Mouse (Mus musculus) liver, adult (tissue): ENCODE measurements around the gene Cyp17a1.
A peak's percentile ranks its signal among the peaks of the same experiment; 100 is the strongest.

Experiments
- GATA4 ChIP-seq: IDR thresholded peaks from 2 replicates; pipeline ENCODE4 v1.6.1; 2014; ENCODE audit warnings: mild to moderate bottlenecking, low read length; ENCODE audit not compliant: insufficient replicate concordance

Gene Cyp17a1

GRCm38 (mm10) chr19:46657339-46658020, 15.5 kb downstream of the Cyp17a1 start:
- no peak for TF ChIP-seq GATA4

GRCm38 (mm10) chr19:46656151-46656840, 16.7 kb downstream of the Cyp17a1 start:
- no peak for TF ChIP-seq GATA4

GRCm38 (mm10) chr19:46655626-46656025, 17.3 kb downstream of the Cyp17a1 start:
- TF ChIP-seq GATA4 = no peak

GRCm38 (mm10) chr19:46653616-46654235, 19.2 kb downstream of the Cyp17a1 start:
- no peak for TF ChIP-seq GATA4

- no peak for TF ChIP-seq GATA4
These were observed 19.8 kb downstream of the Cyp17a1 start for GRCm38 (mm10) chr19:46653188-46653587.

- no peak for TF ChIP-seq GATA4
These were observed 24.4 kb downstream of the Cyp17a1 start for GRCm38 (mm10) chr19:46648565-46648964.

GRCm38 (mm10) chr19:46647850-46648249, 25.1 kb downstream of the Cyp17a1 start:
- no peak for TF ChIP-seq GATA4

GRCm38 (mm10) chr19:46647254-46647653, 25.7 kb downstream of the Cyp17a1 start:
- TF ChIP-seq GATA4 = no peak

GRCm38 (mm10) chr19:46646041-46646481, 26.9 kb downstream of the Cyp17a1 start:
- no peak for TF ChIP-seq GATA4

GRCm38 (mm10) chr19:46644793-46645602, 28.0 kb downstream of the Cyp17a1 start:
- peak; percentile 84; the same call in 1 of the 2 replicates for TF ChIP-seq GATA4

- no peak for TF ChIP-seq GATA4
These were observed 28.6 kb downstream of the Cyp17a1 start for GRCm38 (mm10) chr19:46644343-46644792.

- no peak for TF ChIP-seq GATA4
These were observed 29.7 kb downstream of the Cyp17a1 start for GRCm38 (mm10) chr19:46643236-46643635.

GRCm38 (mm10) chr19:46642136-46642753, 30.7 kb downstream of the Cyp17a1 start:
- TF ChIP-seq GATA4 = no peak

GRCm38 (mm10) chr19:46641420-46642085, 31.4 kb downstream of the Cyp17a1 start:
- no peak for TF ChIP-seq GATA4
